Mouse (Mus musculus) left cerebral cortex, postnatal 25 days (tissue): ENCODE data around the gene Exosc2. TPM values are rescaled to one million over a fixed set of nuclear protein-coding genes. Genes with fewer than 3 reads are reported as not detected.
"Not testable (repeated sequence)": the region's sequence is repeated elsewhere in the genome, so short reads cannot be mapped to it uniquely, and the experiment has no call there.

ENCODE experiments used
- DNase-seq, 2 experiments: peaks; one replicate each; pipeline ENCODE4 v3.0.0; 2022; ENCODE audit warnings: low spot score in 2 of 2, mixed read lengths in 1 of 2
- intact Hi-C: fragments of 180-260 bp; cut with DNase I; formaldehyde crosslinking; loops from one replicate; pipeline ENCODE4 v1.15.1; 2025
- total RNA-seq, 2 experiments: library from RNA; stranded (reverse); gene quantifications; 2 replicates each; pipeline ENCODE4 v1.2.3; 2021

The Exosc2 gene
- total RNA-seq, 2 experiments from 2014 or later: 22.0 to 22.5 TPM

DNA sequence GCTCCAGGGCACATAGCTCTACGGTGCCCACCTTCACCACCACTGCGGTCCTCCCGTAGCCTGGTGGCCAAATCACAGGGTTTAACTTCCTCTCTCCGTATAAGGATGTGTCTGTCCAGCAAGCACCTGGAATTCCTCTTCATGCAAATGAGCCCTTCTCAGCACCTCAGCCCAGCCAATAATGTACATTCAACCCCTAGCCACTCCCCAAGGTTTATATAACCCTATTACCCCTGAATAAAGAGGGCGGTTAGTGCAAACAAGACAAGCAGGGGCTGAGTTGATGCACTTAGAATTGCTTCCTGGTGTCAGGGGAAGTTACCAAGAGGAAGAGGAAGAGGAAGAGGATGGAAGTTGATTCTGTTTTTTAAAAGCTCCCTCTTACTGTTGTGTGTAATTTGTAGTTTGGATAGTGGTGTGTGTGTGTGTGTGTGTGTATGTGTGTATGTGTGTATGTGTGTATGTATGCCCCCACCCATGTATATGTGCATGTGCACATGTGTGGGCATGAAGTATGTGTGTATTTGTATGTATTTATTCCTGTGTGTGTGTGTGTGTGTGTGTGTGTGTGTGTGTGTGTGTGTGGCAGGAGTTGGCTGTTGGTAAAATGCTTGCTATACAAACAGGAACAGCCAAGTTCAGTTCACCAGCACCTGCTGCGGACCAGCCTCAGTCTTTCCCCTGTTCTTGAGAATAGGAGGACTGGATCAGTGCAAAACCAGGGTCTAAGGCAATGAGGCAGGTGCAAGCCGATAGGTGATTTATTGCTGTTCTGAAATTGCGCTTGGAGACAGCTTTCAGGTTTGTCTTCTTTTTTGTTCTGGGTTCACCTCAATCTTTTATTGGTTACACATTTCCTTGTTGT lies 7.3 kb upstream of the Exosc2 start:
- DNase-seq: no peak
- intact Hi-C loops: no loop called here

DNA sequence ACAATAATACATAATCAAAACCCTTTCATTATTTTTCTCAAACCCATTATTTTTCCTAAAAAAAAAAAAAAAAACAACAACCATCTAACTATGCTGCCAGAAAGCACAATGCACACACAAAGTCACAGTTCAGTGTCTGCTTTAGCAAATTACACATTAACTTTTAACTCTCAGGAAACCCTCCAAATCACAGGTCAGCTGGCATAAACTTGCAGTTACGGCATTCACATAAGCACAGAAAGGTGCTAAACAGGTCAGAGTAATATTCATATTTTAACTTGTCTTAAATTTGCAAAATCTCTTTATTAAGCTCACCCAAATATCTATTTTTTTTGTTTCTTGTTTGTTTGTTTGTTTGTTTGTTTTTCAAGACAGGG lies 6.7 kb upstream of the Exosc2 start:
- no peak for DNase-seq
- intact Hi-C loops: no loop called here

DNA sequence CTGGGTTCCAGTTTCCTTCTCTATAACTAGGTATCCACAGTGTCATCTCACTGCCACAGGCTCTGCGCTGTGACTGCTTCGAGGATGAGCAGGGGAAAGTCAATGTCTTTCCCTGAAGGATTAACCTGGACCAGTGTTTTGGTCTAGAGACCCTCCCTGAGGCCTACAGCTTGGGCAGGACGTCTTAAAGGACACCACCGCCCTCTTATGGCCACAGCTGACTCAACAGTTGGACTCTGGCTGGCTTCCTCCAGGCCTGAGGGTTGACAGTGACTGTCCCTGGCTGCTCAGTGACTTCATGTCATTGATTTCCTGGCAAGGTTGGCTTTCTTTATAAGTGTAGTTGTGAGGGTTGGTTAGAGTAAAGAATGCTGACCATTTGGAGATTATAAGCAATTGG lies 3.2 kb upstream of the Exosc2 start:
- intact Hi-C loops: no loop called here
- DNase-seq: no peak

DNA sequence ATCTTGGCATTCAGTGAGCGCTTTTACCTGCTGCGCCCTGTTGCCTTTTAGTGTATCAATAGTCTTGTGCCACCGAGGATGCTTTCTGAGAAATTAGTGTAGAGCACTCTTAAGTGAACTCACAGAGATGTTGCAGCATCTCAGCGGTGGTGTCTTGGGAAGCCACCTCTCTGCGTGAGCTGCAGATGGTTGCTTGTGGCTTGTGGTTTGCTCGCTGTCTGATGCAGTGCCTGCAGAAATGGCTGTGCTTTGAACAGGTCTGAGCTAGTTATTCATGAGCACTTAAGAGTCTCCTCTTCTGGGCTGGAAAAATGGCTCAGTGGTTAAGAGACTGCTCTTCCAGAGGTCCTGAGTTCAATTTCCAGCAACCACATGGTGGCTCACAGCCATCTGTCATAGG lies 8.1 kb downstream of the Exosc2 start:
- DNase-seq: no peak

DNA sequence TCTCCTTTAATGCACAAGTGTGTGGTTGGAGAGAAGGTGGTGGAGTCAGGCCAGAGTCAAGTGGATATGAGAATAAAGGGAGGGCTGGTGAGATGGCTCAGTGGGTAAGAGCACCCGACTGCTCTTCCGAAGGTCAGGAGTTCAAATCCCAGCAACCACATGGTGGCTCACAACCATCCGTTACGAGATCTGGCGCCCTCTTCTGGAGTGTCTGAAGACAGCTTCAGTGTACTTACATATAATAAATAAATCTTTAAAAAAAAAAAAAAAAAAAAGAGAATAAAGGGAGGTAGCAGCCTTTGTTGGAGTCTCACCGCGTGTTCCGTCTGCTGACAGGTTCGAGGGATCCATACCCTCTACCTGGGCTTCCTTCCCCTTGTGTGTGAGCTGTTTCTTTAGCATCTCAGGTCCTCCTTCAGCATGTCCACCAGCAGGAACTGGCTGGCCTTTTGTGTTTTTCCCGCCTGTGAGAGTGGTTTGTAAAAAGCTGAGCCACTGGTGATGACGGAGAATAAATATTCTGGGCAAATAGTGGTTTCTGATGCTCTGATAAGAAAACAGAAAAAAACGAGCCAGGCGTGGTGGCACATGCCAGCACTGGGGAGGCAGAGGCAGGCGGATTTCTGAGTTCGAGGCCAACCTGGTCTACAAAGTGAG lies 10.7 kb downstream of the Exosc2 start:
- not testable (repeated sequence) for DNase-seq
- intact Hi-C loops: loop anchor here (10.0 kb wide), 1 partner anchor 204 kb away; the partner anchor contains the start of gene Lamc3

More for the DNA sequence above, 8.1 kb downstream of the Exosc2 start:
- intact Hi-C loops: no loop called here

DNA sequence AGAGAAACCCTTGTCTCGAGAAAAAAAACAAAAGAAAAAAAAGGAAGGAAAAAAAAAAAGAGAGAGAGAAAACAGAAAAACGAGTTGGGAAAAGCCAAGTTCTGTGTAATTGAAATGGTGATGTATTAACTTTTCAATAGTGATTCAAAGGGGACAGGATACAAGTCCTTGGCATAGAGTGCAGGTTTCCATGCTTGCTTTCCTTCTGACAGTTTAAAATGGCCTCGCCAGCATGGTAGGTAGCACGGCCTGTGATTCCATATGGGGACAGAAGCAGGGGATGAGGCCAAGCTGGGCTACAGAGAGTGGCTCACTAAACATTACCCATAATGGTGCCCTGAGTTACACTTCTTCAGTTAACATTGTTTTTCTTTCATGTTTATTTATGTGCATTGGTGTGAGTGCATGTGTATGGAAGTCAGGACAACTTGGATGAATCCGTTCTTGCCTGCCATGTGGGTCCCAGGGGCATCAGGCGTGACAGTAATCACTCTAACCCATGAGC lies 11.3 kb downstream of the Exosc2 start:
- DNase-seq: no peak
- intact Hi-C loops: loop anchor here (2.0 to 10.0 kb wide), 2 partner anchors 203 to 233 kb away; partner anchors contain the start of gene Lamc3

DNA sequence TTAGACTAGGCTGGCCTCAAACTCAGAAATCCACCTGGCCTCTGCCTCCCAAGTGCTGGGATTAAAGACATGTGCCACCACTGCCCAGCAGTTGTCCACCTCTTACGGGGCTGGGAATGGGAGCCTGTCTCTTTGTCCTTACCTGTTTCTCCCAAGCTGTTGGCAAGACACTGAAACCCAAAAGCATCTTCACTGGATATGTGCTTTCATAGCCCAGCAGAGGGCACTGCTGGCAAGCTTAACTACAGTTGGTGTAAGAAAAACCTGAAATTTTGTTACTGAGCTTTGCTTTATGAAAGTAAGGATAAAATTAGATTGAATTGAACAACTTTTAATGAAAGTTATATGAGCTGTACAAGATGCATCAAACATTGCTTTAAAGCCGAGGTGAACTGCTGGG lies 13.2 kb downstream of the Exosc2 start:
- intact Hi-C loops: loop anchor here (1.0 to 10.0 kb wide), 3 partner anchors 102 to 231 kb away; partner anchors contain the start of gene Lamc3
- peak; percentile 73 to 77 for DNase-seq

DNA sequence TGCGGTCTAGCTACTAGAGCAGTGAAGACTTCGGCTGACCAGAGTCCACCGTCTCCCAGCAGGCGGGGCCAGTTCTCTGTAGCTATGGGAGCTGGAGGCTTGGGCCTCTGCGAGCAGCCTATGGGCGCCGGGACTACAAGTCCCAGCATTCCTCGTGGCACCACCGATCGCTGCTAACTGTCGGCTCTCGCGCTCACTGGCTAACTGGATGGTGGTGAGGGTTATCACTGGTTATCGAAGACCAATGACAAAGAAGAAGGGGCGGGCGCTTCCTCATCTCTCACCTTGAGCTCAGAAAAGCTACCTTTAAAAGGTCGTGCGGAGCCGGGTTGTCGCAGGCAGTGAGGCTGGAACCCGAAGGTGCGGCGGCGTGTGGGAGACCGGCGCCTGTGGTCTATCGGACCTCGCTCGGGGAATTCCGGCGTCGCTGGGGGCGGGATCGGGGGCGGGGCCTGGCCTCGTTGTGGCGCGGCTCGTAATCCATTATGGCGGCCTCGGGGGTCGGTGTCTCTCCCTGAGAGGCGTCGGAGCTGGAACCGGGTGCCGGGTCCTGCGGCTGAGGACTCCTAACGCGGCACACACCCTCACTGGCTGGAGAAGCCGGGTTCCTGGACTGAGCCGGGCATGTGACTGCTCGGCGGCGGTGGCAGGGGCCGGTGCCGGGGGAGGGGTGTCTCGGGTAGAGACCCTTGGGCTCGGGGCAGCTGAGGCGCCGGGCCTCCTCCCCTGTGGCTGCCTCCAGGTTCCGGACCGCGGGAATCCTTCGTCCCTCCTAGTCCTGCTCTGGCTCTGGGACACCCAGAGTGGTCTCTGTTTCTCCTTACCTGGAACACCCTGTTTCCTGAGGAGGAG lies 17.8 kb downstream of the Exosc2 start, which contains the start of gene Abl1:
Gene Abl1 (plus strand): TSS at position 303 of the 852 bp plus-strand sequence.
- intact Hi-C loops: loop anchor here (10.0 kb wide), 1 partner anchor 197 kb away; the partner anchor contains the start of gene Lamc3
- peak; percentile 96 to 99 for DNase-seq

DNA sequence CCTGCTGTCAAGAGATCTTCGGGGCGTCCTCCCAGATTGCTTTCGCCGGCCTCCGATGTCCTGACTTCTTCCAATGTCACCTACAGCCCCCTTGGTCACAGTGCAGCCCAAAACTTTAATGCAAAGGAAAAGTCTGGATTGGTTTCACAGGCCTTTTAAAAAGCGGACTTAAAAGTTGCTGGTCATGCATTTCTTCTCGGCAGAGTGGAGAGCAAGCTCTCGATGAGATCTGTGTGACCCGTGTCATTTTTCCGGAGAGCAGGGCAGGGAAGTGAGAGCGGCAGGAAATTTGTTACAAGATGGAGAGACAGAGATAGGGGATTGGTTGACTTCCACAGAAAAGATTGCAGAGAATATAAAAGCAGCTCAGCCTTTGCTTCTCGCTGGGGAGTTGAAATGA lies 18.5 kb downstream of the Exosc2 start:
- intact Hi-C loops: loop anchor here (10.0 kb wide), 1 partner anchor 196 kb away; the partner anchor contains the start of gene Lamc3
- DNase-seq: no peak

DNA sequence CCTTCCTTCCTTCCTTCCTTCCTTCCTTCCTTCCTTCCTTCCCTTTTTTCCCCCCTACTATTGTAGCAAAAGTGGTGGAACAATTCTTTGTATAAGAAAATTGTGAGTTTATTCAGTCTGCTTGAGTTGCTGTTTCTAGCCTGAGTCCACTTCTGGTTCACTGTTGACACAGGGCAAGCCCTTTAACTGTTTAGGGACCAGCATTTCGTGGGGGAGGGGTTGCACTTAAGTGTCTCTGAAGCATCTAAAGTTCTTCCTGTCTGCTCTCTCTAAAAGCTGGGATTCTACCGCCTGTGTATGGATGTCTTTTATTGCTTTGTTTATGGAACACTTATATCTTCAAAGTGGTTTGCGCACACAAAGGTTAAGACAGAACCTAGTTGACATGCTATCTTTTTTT lies 19.5 kb downstream of the Exosc2 start:
- intact Hi-C loops: no loop called here
- no peak for DNase-seq

DNA sequence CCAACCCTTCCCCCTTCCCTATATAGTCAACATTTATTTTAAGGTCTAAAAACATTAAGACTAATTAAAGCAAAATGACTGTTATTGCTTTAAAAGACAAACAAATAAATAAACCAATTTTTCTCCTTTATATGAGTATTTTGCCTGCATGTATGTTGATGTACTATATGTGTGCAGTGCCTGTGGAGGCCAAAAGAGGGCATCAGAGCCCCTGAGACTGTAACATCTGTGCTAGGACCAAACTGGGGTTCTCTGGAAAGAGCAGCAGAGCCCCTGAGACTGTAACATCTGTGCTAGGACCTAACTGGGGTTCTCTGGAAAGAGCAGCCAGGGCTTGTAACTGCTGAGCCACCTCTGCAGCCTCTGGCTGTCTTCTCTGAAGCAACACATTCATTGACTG lies 27.7 kb downstream of the Exosc2 start:
- no peak for DNase-seq
- intact Hi-C loops: no loop called here

DNA sequence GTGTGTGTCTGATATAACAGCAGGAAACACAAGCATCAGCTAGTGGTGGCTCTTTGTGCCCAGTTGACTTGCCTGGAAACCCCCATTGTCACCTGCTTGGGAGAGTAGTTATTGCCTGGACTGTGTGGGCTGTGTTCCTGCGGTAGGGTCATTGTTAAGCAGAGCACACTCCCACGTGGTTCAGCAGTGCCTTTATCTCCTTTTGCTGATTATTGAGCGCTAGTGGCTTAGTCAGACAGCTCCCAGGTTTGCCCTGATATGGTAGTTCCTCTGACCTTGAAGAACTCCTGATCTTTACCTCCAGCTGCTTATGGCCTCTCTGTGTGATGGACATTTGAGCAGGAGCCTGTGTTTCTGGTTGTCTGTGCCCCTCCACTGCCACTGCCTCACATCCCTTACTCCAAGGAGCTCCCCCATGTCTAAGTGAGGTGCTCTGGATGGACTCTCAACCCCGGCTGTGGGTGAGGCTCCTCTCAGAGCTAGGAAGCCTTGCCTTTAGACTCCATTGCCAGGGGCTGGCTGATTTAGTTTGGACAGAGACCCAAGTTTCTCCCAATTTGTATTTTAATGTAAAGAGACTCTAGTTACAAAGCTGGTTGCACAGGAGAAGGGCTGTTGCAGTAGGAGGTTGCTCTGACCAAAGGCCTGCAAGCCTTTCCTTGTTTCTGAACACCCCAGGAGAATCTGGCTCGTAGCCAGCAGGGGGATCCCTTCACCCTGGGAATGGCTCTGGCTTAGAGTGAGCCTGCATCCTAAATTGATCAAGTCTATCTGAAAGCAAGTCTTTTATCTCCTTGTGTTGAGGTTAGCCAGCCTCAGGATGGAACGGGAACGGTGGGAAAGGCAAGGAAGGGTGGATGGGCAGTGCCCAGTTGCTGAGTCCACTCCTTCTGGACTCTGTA lies 30.3 kb downstream of the Exosc2 start:
- intact Hi-C loops: no loop called here
- no peak for DNase-seq

DNA sequence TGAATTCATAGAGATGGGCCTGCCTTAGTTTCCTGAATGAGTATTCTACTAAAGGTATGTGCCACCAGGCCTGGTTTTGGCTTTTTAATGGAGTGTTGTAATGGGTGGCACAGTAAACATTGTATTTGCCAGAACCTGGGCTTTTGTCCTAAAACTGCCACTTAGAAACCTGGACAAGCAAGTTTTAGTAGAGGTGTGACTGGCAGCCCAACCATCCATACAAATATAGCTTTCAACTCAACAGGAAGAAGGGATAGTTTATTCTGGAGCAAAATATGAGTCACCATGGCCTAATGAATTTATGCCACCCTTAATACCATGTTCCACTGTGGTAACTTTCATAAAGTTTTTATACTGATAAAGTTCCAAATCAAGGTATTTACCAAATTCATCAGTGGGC lies 32.7 kb downstream of the Exosc2 start:
- intact Hi-C loops: no loop called here
- DNase-seq: no peak

DNA sequence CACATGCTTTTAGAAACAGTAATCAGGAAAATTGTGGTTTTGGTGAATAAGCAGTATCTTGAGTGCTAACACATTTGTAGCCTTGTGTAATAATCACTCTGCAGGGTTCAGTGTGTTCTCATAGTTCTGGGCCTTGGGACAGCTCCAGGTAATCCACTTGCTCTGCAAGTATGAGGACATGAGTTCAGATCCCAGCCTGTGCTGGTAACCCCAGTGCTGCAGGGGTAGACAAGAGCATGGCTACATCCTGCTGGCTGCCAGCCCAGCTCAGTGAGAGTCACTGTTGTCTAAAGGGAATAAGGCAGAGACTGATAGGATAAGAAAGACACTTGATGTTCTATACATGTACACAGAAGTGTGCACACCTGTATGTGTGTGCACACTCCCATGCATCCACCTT lies 35.4 kb downstream of the Exosc2 start:
- no peak for DNase-seq
- intact Hi-C loops: no loop called here

DNA sequence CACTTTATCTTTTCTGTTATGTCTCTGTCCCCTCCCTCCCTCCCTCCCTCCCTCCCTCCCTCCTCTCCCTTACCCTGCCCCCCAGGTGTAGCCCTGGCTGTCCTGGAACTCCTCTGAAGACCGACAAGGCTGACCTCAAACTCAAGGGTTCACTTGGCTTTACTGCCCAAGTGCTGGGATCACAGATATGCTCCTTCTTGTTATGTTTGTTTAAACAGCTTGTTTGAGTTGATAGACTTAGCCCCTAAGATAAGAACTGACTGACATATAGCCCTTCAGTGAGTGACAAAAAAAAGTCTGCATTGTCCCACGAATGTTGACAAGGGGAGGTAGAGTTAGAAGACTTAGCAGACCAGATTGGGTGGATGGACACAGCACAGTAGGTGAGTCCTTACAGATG lies 36.0 kb downstream of the Exosc2 start:
- DNase-seq: no peak
- intact Hi-C loops: no loop called here

DNA sequence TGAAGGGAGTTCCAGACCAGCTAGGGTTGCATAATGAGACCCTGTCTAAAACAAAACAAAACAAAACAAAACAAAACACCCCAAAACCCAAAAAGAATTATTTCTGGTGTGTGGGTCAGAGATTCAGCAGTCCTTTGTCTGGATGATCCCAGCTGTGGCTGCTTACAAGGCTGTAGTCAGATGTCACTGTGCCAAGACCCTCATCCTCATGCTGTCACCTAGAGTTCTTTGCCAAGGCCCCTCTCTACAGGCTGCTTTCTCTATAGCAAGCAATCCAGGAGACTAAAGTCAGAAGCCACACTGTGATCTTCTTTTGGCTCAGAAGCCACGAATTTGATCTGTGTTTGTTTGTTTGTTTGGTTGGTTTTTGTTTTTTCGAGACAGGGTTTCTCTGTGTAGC lies 42.2 kb downstream of the Exosc2 start:
- intact Hi-C loops: no loop called here

DNA sequence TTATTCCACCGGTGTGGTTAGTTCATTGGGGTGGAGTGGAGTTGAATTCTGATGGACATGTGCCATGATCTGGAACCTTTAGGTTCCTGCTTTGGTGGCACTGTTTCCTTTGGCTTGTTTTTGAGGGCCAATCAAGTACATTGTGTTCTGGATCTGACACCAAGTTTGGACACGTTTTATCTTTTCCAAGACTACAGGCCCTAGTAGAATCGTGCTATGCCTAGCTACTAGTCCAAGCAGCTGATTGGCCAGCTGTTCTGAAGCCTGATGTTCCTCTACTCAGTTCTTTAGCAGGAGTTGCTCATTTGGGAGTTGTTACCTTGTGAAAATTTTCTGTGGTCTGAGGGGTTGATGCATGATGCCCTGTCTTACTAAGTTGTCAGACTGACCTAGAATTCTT lies 43.3 kb downstream of the Exosc2 start:
- intact Hi-C loops: no loop called here
- no peak for DNase-seq

More for the DNA sequence above, 42.2 kb downstream of the Exosc2 start:
- no peak for DNase-seq

DNA sequence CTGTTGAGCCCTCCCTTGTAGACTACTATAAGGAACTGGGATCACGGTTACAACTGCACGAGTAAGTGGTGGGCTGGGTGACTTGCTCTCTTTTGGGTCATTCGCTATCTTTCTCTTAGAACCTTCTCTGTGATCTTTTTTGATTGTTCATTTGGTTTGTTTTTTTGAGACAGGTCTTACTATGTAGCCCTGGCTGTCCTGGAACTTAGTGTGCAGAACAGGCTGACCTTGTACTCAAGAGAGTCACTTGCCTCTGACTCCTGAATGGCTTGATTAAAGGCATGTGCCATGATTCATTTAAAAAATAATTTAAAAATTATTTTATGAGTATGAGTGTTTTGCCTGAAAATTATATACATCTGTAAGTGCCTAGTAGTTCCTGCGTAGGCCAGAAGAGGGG lies 44.3 kb downstream of the Exosc2 start:
- intact Hi-C loops: no loop called here
- DNase-seq: no peak

DNA sequence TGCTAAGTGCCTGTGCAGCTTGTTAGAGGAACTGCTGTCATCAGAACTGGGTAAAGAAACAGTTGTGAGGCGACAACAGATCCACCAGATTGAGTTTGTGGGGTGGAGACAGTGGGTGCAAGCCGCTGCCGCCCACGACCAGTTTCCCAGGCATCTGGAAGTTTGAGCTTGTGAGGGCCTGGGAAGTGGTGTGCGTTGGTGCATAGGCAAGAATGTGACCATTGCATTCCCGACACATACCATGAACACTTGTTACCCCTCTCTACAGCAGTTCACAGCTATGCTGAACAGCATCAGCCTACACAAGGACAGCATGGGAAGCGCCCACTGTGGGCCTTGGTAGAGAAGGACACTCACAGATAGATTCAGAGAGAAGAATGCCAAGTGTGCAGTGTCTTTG lies 45.5 kb downstream of the Exosc2 start:
- DNase-seq: peak; percentile 54 to 89
- intact Hi-C loops: no loop called here
